Mouse (Mus musculus): ENCODE results near the gene Dbp. TPM values are rescaled to one million over a fixed set of nuclear protein-coding genes. Genes with fewer than 3 reads are reported as not detected.
"Not testable (repeated sequence)": the region's sequence is repeated elsewhere in the genome, so short reads cannot be mapped to it uniquely, and the experiment has no call there.

Dbp gene
- 3.3 and 3.9 TPM in 2 replicates for polyA plus RNA-seq (2015; fragmentation: Nextera tagmentation; extraction: Ambion mirVana)

DNA sequence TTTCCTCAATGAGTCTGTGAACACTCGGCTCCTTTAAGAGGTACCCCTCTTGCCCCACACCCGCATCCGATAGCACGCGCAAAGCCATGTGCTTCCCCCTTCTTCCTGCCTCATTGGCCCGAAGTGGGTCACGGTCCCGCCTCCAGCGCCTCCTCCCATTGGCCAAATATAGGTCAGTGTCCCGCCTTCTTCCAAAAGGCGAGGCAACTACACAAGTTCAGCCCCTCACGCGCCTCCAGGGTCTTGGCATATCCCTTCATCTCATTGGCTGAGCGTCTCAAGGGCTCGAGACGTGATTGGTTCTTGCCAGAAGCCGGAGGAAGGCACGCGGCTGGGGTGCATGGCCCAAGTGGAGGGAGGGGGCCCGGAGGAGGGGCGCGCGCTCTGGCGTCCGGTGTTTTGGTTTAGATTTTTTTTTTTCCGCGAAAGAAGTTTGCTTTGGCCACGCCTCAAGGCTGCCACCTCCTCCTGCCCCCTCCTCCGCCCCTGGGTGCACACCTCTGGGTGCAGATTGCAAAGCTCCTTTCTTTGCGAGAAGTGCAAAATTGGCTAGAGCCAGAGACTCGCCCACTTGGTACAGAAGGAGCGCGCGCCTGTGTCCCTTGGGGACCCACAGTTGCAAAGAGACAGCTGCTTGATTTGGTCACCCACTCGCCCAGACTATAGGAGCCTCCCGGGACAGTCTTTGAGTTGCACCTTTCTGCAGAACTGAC is at the start of gene Dbp:
Dbp (plus strand) TSS at position 359 of the 713 bp plus-strand sequence.
- WGBS: under 1% methylated on average over 36 of the region's 36 CpGs
- peak within 1 kb of the TSS; percentile 88 for H3K27ac ChIP-seq (replicated peaks)
- ATAC-seq (ENCODE audit: low FRiP score): peak; percentile 86
- peak within 1 kb of the TSS; percentile 52 for H3K4me3 ChIP-seq (replicated peaks)
- no peaks in the 10 kb centered on the region for H3K9me3 ChIP-seq (replicated peaks)
- peak within 1 kb of the TSS; percentile 91 for H3K4me2 ChIP-seq
- peak within 1 kb of the TSS; percentile 67 for H3K9ac ChIP-seq (replicated peaks)
- peaks cover 87% of the 10 kb centered on the region for H3K4me1 ChIP-seq
- no peaks in the 10 kb centered on the region for H3K27me3 ChIP-seq (replicated peaks)
- peaks cover 3% of the 10 kb centered on the region for H3K36me3 ChIP-seq

DNA sequence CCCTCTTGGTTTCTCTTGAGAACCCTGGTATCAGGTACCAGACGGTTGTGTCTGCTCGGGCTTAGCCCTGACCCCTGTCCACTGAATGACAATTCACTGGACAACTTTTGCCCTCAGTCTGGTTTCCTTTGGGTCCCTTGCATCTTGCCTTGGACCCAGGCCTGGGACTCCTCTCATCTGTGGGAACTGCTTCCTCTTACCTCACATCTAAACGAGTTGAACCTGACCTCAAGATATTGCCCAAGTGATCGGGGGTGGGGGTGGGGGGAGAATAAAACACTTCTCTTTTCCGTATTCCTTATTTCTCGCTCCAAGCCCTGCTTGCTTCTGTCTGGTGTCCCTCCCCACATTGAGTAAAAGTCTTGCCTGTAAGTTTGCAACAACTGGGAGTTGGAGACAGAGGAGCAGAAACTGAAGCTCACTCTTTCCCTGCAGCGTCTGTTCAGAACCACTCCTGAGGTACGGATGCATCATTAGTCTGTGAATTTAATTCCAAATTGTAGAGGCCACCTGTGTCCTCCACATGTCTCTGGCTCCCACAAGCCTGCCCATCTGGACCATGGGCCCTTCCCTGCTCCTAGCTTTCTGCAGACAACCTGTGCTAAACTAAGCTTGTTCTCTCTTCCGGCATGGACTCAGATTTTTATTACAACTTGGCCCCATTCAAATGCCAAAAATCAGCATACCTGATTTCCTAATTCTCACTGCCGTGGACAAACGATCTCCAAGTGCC is 44.0 kb upstream of the Dbp start:
- no peaks in the 10 kb centered on the region for H3K4me1 ChIP-seq
- H3K36me3 ChIP-seq: no peaks in the 10 kb centered on the region
- H3K4me2 ChIP-seq: no peak overlapping the region
- no peak for ATAC-seq (ENCODE audit: low FRiP score)
- no peaks in the 10 kb centered on the region for H3K27me3 ChIP-seq (replicated peaks)
- H3K4me3 ChIP-seq (replicated peaks): no peak overlapping the region
- no peaks in the 10 kb centered on the region for H3K9me3 ChIP-seq (replicated peaks)
- no peak overlapping the region for H3K27ac ChIP-seq (replicated peaks)
- H3K9ac ChIP-seq (replicated peaks): no peak overlapping the region
- 85% methylated on average over 11 of the region's 11 CpGs for WGBS

DNA sequence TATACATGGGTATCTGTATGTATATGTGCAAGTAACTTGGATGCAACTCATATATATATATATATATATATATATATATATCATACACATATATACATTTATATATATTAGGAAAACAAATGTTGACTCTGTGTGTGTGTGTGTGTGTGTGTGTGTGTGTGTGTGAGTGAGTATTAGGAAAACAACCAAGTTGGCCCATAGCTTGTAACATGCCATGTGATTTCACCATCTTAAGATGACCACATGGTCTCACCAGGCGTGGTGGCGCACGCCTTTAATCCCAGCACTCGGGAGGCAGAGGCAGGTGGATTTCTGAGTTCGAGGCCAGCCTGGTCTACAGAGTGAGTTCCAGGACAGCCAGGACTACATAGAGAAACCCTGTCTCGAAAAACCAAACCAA is 43.2 kb upstream of the Dbp start:
- H3K4me1 ChIP-seq; H3K27ac ChIP-seq (replicated peaks); H3K9ac ChIP-seq (replicated peaks); H3K4me2 ChIP-seq; H3K27me3 ChIP-seq (replicated peaks); H3K4me3 ChIP-seq (replicated peaks); H3K36me3 ChIP-seq; H3K9me3 ChIP-seq (replicated peaks); ATAC-seq (ENCODE audit: low FRiP score): not testable (repeated sequence)
- WGBS: 90% methylated on average over 6 of the region's 6 CpGs

GRCm38 (mm10) chr7:45665303-45666138 is 39.4 kb upstream of the Dbp start:
- WGBS: 70% methylated on average over 13 of the region's 13 CpGs
- Histone ChIP-seq H3K27me3 (replicated peaks) (no peaks in the 10 kb centered on the region), H3K9me3 (replicated peaks) (no peaks in the 10 kb centered on the region), H3K4me2 (no peak overlapping the region), H3K9ac (replicated peaks) (no peak overlapping the region), H3K27ac (replicated peaks) (no peak overlapping the region), H3K4me1 (no peaks in the 10 kb centered on the region), H3K36me3 (no peaks in the 10 kb centered on the region), H3K4me3 (replicated peaks) (no peak overlapping the region)
- ATAC-seq (ENCODE audit: low FRiP score): no peak

- ATAC-seq (ENCODE audit: low FRiP score): no peak
- 86% methylated on average over 7 of the region's 7 CpGs for WGBS
These were observed 38.7 kb upstream of the Dbp start, which contains the start of gene Fut2 for GRCm38 (mm10) chr7:45666161-45666560. Gene Fut2 (minus strand): TSS chr7:45666394.

GRCm38 (mm10) chr7:45667761-45668160 is 37.1 kb upstream of the Dbp start:
- Histone ChIP-seq H3K4me2 (no peak overlapping the region), H3K9me3 (replicated peaks) (no peaks in the 10 kb centered on the region), H3K4me1 (no peaks in the 10 kb centered on the region), H3K9ac (replicated peaks) (no peak overlapping the region), H3K27me3 (replicated peaks) (no peaks in the 10 kb centered on the region), H3K27ac (replicated peaks) (no peak overlapping the region), H3K4me3 (replicated peaks) (no peak overlapping the region), H3K36me3 (no peaks in the 10 kb centered on the region)
- no peak for ATAC-seq (ENCODE audit: low FRiP score)
- WGBS: 78% methylated on average over 14 of the region's 14 CpGs

More at GRCm38 (mm10) chr7:45666161-45666560, 38.7 kb upstream of the Dbp start, which contains the start of gene Fut2:
- Histone ChIP-seq H3K27me3 (replicated peaks) (no peaks in the 10 kb centered on the region), H3K9ac (replicated peaks) (no peak within 1 kb of the TSS), H3K4me2 (no peak within 1 kb of the TSS), H3K4me3 (replicated peaks) (no peak within 1 kb of the TSS), H3K27ac (replicated peaks) (no peak within 1 kb of the TSS), H3K36me3 (no peaks in the 10 kb centered on the region), H3K9me3 (replicated peaks) (no peaks in the 10 kb centered on the region), H3K4me1 (no peaks in the 10 kb centered on the region)

GRCm38 (mm10) chr7:45668921-45669320 is 36.0 kb upstream of the Dbp start:
- Histone ChIP-seq H3K4me1 (no peaks in the 10 kb centered on the region), H3K9ac (replicated peaks) (no peak overlapping the region), H3K27ac (replicated peaks) (no peak overlapping the region), H3K4me2 (no peak overlapping the region), H3K36me3 (no peaks in the 10 kb centered on the region), H3K27me3 (replicated peaks) (no peaks in the 10 kb centered on the region), H3K4me3 (replicated peaks) (no peak overlapping the region), H3K9me3 (replicated peaks) (no peaks in the 10 kb centered on the region)
- 97% methylated on average over 9 of the region's 9 CpGs for WGBS
- ATAC-seq (ENCODE audit: low FRiP score): no peak

- Histone ChIP-seq H3K9me3 (replicated peaks) (no peaks in the 10 kb centered on the region), H3K27ac (replicated peaks) (no peak overlapping the region), H3K36me3 (no peaks in the 10 kb centered on the region), H3K4me3 (replicated peaks) (no peak overlapping the region), H3K4me1 (peaks cover 6% of the 10 kb centered on the region), H3K9ac (replicated peaks) (no peak overlapping the region), H3K27me3 (replicated peaks) (no peaks in the 10 kb centered on the region), H3K4me2 (no peak overlapping the region)
- no peak for ATAC-seq (ENCODE audit: low FRiP score)
- 68% methylated on average over 7 of the region's 7 CpGs for WGBS
These were observed 27.1 kb upstream of the Dbp start for GRCm38 (mm10) chr7:45677627-45678295.

GRCm38 (mm10) chr7:45678513-45678912 is 26.4 kb upstream of the Dbp start:
- no peak overlapping the region for H3K27ac ChIP-seq (replicated peaks)
- no peak overlapping the region for H3K4me3 ChIP-seq (replicated peaks)
- H3K4me1 ChIP-seq: peaks cover 6% of the 10 kb centered on the region
- no peak overlapping the region for H3K9ac ChIP-seq (replicated peaks)
- no peaks in the 10 kb centered on the region for H3K36me3 ChIP-seq
- no peak overlapping the region for H3K4me2 ChIP-seq
- no peak for ATAC-seq (ENCODE audit: low FRiP score)
- WGBS: 93% methylated on average over 14 of the region's 14 CpGs
- H3K27me3 ChIP-seq (replicated peaks): no peaks in the 10 kb centered on the region
- no peaks in the 10 kb centered on the region for H3K9me3 ChIP-seq (replicated peaks)

DNA sequence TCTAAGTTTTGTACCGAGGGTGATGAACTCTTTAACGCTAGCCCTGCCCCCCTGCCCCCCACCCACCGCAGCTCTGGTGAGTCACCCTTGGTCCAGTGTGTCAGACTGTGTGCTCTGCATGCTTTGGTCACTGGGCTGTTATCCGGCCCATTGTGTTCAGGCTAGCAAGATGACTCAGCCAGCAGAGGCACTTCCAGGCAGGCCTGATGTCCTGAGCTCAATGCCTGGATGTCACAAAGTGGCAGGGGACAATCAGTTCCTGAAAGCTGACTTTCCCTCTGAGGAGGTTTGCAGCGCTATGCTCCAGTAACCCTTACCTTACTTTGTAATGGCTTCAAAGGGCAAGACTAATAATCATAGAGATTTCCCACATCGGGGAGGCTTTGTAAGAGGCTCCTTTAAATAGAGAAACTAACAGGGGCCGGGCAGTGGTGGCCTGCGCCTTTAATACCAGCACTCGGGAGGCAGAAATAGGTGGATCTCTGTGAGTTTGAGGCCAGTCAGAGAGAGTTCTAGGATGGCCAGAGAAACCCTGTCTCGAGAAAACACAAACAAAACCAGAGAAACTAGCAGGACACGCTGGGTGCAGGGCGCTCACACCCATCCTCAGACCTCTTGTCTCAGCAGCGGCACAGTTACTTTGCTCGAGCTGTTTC is 24.8 kb upstream of the Dbp start:
- Histone ChIP-seq H3K27me3 (replicated peaks) (no peaks in the 10 kb centered on the region), H3K9me3 (replicated peaks) (no peaks in the 10 kb centered on the region), H3K9ac (replicated peaks) (no peak overlapping the region), H3K4me2 (no peak overlapping the region), H3K4me1 (peaks cover 6% of the 10 kb centered on the region), H3K27ac (replicated peaks) (no peak overlapping the region), H3K4me3 (replicated peaks) (no peak overlapping the region), H3K36me3 (no peaks in the 10 kb centered on the region)
- 75% methylated on average over 14 of the region's 14 CpGs for whole genome bisulfite sequencing
- no peak for ATAC-seq (ENCODE audit: low FRiP score)

Measured in neural tube, embryonic 15.5 days (tissue).